Mouse (Mus musculus) lung, adult 2 months (tissue): ENCODE data around the gene Wdr73.

Experiments used
- CTCF ChIP-seq: fragments of 200-500 bp; IDR thresholded peaks from 2 replicates; pipeline ENCODE4 v1.5.1; 2011; ENCODE audit warnings: mild to moderate bottlenecking, low read length, control low read depth; ENCODE audit not compliant: insufficient read depth
- POLR2A ChIP-seq: fragments of 200-500 bp; IDR thresholded peaks from 2 replicates; pipeline ENCODE4 v1.6.1; 2011; ENCODE audit warnings: low read depth, mild to moderate bottlenecking, control low read depth, low read length, borderline replicate concordance; ENCODE audit errors: extremely low read depth

GRCm38 (mm10) chr7:80863520-80863919 lies 37.5 kb downstream of the Wdr73 start:
- TF ChIP-seq CTCF (no peak), POLR2A (no peak)
